Mouse (Mus musculus) left cerebral cortex, adult 2 months (tissue): ENCODE measurements around the gene Eef2. TPM values are rescaled to one million over a fixed set of nuclear protein-coding genes. Genes with fewer than 3 reads are reported as not detected.

ENCODE experiments used
- DNase-seq, 2 experiments: peaks; one replicate each; pipeline ENCODE4 v3.0.0; 2021 to 2022; ENCODE audit warnings: low spot score in 2 of 2, mixed read lengths in 1 of 2; ENCODE audit errors: extremely low spot score in 1 of 2
- H3K27ac ChIP-seq: fragments of 200-600 bp; 2 replicates; pipeline ENCODE4 v1.8.1; 2022
- H3K4me3 ChIP-seq: fragments of 200-600 bp; 2 replicates; pipeline ENCODE4 v1.8.1; 2022
- CTCF ChIP-seq: fragments of 200-600 bp; IDR thresholded peaks from 2 replicates; pipeline ENCODE4 v1.8.1; 2022; ENCODE audit warnings: antibody characterized with exemption, mild to moderate bottlenecking, moderate library complexity
- intact Hi-C: fragments of 180-260 bp; cut with DNase I; formaldehyde crosslinking; loops from one replicate; pipeline ENCODE4 v1.15.1; 2025
- total RNA-seq, 2 experiments: library from RNA; stranded (reverse); gene quantifications; 2 replicates each; pipeline ENCODE4 v1.2.3; 2021

Gene Eef2
- total RNA-seq, 2 experiments from 2014 or later, result 884 to 901 TPM

GRCm38 (mm10) chr10:81183805-81184204 lies 7.4 kb downstream of the Eef2 start, which contains the start of gene 4930442H23Rik:
TSS of gene 4930442H23Rik (minus strand) at chr10:81183849.
- no peak for DNase-seq
- Histone ChIP-seq H3K4me3 (peak within 1 kb of the TSS; percentile 65), H3K27ac (peak within 1 kb of the TSS; percentile 93)
- intact Hi-C loops, result loop anchor here (1.0 kb wide), 1 partner anchor 8 kb away; no protein-coding TSS in a partner anchor
- TF ChIP-seq CTCF, result no peak

GRCm38 (mm10) chr10:81184765-81185164 lies 8.3 kb downstream of the Eef2 start:
- no peak for TF ChIP-seq CTCF
- intact Hi-C loops, result no loop called here
- no peak overlapping the region for H3K27ac ChIP-seq
- no peak overlapping the region for H3K4me3 ChIP-seq
- DNase-seq, result no peak

- H3K4me3 ChIP-seq, result no peak overlapping the region
- intact Hi-C loops, result no loop called here
Observed at GRCm38 (mm10) chr10:81187161-81187560, 10.7 kb downstream of the Eef2 start.

GRCm38 (mm10) chr10:81189821-81190220 lies 13.4 kb downstream of the Eef2 start:
- no peak overlapping the region for H3K4me3 ChIP-seq
- intact Hi-C loops, result loop anchor here (5.0 kb wide), 1 partner anchor 77 kb away; the partner anchor contains the start of genes Apba3 and Mrpl54
- no peak overlapping the region for H3K27ac ChIP-seq
- no peak for DNase-seq
- TF ChIP-seq CTCF, result no peak

More at GRCm38 (mm10) chr10:81187161-81187560, 10.7 kb downstream of the Eef2 start:
- H3K27ac ChIP-seq, result no peak overlapping the region; the same call in 1 of the 2 replicates
- TF ChIP-seq CTCF, result no peak
- DNase-seq, result no peak

- TF ChIP-seq CTCF, result peak; percentile 37
- no peak for DNase-seq
- H3K4me3 ChIP-seq, result no peak overlapping the region
- H3K27ac ChIP-seq, result 0 out of 2 replicates have a peak overlapping the region, but pooled peaks have one; percentile 8
- intact Hi-C loops, result loop anchor here (5.0 kb wide), 1 partner anchor 77 kb away; the partner anchor contains the start of genes Apba3 and Mrpl54
Observed at GRCm38 (mm10) chr10:81190236-81190911, 13.9 kb downstream of the Eef2 start.

GRCm38 (mm10) chr10:81190912-81191321 lies 14.5 kb downstream of the Eef2 start:
- DNase-seq, result no peak
- H3K27ac ChIP-seq, result 0 out of 2 replicates have a peak overlapping the region, but pooled peaks have one; percentile 8
- no peak overlapping the region for H3K4me3 ChIP-seq
- TF ChIP-seq CTCF, result peak; percentile 10
- intact Hi-C loops, result loop anchor here (5.0 kb wide), 1 partner anchor 76 kb away; the partner anchor contains the start of genes Apba3 and Mrpl54

GRCm38 (mm10) chr10:81191342-81191982 lies 15.0 kb downstream of the Eef2 start:
- intact Hi-C loops, result loop anchor here (5.0 kb wide), 1 partner anchor 76 kb away; the partner anchor contains the start of genes Apba3 and Mrpl54
- no peak for TF ChIP-seq CTCF
- DNase-seq, result no peak
- peak overlapping the region; percentile 94 for H3K27ac ChIP-seq
- no peak overlapping the region for H3K4me3 ChIP-seq

- peak overlapping the region; percentile 94 for H3K27ac ChIP-seq
- H3K4me3 ChIP-seq, result peak overlapping the region; percentile 47
- intact Hi-C loops, result loop anchor here (1.0 to 5.0 kb wide), 2 partner anchors 9 to 75 kb away; partner anchors contain the start of genes 4930442H23Rik, Apba3, Dapk3 and Mrpl54
- no peak for TF ChIP-seq CTCF
- peak; percentile 87 to 91 for DNase-seq
Observed at GRCm38 (mm10) chr10:81192270-81192967, 16.0 kb downstream of the Eef2 start.

- Histone ChIP-seq H3K4me3 (peak overlapping the region; percentile 47), H3K27ac (peak overlapping the region; percentile 94)
- no peak for DNase-seq
- intact Hi-C loops, result loop anchor here (1.0 to 5.0 kb wide), 2 partner anchors 10 to 74 kb away; partner anchors contain the start of genes 4930442H23Rik, Apba3, Dapk3 and Mrpl54
- no peak for TF ChIP-seq CTCF
Observed at GRCm38 (mm10) chr10:81192968-81193501, 16.6 kb downstream of the Eef2 start.

- intact Hi-C loops, result loop anchor here (5.0 kb wide), 1 partner anchor 73 kb away; the partner anchor contains the start of genes Apba3 and Mrpl54
- no peak for TF ChIP-seq CTCF
- peak overlapping the region; percentile 53; the same call in 1 of the 2 replicates for H3K27ac ChIP-seq
Observed at GRCm38 (mm10) chr10:81193991-81194774, 17.8 kb downstream of the Eef2 start.

More at GRCm38 (mm10) chr10:81193991-81194774, 17.8 kb downstream of the Eef2 start:
- DNase-seq, result no peak
- no peak overlapping the region for H3K4me3 ChIP-seq
